Mouse (Mus musculus): Measurements from ENCODE around the gene Zfp106.

GRCm38 (mm10) chr2:120597734-120598133, 34.1 kb upstream of the Zfp106 start:
- no peak for TF ChIP-seq CTCF (IDR thresholded peaks at IDR 0.05; ENCODE audit: extremely low read depth, insufficient read depth, insufficient read length, insufficient replicate concordance)
- no peak for TF ChIP-seq POLR2A (IDR thresholded peaks at IDR 0.05; ENCODE audit: low read depth, low read length)

All from spleen, adult 2 months (tissue).